Mouse (Mus musculus): Measurements from ENCODE around the gene Ank2. TPM values are rescaled to one million over a fixed set of nuclear protein-coding genes. Genes with fewer than 3 reads are reported as not detected.

The Ank2 gene
- polyA plus RNA-seq, 3 experiments from 2014 or later: 0.41 to 0.54 TPM; not detected in 1

DNA sequence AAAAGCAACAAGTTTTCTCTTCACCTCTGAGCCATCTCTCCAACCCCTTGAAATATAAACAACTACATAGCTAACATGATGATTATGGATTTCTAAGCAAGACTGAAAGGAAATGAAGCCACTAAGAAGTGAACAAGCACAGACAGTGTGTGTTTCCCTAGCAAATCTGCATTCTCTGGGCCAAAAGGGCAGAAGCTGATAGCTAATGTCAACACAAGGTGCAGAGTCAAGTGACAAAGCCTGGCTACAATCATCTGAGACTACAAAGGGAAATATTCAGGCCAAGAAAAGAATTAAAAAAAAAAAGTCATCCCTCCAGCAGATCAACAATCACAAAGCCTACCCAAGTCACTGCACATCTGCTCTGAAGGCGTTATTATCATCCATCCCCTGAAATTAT lies 330.0 kb downstream of the Ank2 start:
- ATAC-seq: no peak

DNA sequence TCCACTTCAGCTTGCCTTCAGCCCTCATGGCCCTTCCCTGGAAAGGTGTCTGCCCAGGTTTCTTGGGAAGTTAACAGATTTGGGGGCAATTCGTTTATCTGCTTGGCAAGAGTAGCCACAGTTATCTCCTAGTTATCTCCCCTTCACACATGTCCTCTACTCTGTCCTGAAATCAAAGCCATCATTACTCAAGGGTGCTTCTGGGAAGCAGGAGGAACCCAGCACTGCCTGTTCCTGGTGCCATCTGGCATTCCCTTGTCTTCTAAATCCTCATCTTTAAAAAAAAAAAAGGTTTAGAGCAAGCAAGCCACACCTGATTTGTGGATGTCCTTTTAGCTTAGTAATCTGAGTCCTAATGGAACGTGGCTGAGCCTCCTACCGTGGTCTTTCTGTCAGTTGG lies 335.4 kb downstream of the Ank2 start:
- no peak for ATAC-seq

DNA sequence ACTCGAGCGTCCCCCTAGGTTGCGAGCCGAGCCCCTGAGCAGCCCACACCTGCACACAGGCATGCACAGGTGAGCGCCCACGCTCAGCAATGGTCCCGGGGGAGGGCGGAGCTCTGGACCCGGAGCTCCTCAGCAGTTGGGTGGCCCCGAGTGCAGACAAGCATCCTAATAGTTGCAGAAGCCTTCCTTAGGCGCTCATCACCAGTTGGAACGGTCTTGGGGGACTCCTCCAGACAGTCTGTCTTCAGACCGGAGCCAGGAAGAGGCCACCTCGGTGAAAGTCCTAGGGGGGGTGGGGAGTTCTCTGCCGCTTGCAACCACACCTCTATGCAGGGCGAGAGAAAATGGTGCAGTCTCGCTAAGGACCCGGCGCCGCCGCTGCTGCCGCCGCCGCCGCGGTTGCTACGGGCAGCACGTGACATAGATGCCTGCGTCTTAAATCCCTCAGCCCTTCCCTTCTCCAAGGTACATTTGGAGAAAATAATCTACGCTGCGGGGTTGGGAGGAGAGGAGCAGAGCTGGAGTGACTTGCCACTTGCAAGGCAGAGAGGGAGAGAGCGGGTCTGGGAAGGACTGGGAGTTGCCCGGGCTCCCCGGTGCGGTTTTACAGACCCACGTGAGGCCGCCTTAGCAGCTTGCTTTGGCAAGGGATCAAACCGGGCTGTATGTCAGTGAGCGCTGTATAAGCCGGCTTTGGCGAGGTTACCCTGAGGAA lies 337.0 kb downstream of the Ank2 start:
- no peak for ATAC-seq

DNA sequence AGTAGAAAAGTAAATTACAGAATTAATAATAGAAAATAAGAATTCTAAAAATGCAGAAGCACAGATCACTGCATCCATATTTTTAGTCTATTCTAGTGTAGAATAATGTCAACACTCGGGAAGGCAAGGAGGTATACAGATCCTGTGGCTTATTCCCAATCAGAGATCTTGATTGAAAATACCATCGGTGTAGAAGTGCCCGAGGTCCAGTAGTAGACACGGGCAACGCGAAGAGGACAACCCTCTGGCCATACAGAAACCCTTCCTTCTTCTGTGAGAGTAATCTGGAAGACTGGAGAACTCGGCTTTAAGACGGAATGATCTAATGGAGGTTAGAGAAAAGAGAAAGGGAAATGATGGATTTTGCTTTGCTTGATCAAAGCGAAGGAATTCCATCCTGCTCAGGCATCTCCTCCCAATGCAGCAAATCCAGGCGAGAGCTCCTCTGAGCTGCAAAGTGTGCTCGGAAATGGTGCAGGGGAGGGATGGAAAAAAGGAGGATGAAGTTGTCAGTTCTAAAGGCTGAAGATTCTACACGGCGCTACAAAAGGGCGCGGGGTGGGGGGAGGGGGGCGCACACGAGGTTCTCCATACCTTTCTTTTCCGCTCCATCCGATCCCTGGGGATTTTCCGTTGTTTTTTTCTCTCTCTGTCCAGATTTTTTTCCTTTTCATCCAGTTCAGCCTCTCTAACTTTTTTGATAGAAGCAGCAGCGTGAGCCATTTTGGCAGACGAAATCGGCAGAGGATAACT lies 337.9 kb downstream of the Ank2 start:
- no peak for ATAC-seq

DNA sequence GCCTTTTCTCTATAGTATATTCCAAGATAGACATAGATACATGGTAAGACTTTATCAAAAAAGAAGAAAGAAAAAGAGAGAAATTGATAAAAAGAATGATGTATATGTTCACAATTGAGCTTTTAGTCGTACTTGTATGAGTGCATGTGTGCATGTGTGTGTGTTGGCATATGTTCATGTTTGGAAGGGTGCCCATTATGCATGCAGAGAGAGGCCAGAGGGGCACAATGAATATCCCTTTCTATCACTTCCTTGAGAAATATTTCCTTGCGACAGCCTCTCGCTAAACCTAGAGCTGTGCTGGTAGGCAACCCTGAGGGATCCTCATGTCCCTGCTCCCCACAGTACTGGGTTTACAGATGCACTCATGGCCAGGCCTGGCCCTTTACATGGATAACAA lies 341.4 kb downstream of the Ank2 start:
- no peak for ATAC-seq

DNA sequence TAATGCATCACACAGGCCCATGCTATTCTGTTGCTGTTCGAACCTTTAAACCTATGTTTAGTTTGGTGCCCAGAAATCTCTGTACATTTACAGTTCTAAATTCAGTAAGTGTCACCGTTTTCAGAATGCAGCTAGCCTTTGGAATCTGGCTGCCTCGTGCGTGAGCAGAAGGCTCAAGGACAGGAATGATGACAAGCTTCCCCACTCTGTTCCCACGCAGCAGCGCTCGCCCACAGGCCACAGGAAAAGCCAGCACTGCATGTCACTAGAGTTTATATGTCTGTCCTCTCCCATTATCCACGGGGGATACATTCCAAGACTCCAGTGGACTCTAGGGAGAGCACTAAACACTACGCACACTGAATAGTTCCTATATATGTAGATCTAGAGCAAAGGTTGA lies 343.1 kb downstream of the Ank2 start:
- no peak for ATAC-seq

DNA sequence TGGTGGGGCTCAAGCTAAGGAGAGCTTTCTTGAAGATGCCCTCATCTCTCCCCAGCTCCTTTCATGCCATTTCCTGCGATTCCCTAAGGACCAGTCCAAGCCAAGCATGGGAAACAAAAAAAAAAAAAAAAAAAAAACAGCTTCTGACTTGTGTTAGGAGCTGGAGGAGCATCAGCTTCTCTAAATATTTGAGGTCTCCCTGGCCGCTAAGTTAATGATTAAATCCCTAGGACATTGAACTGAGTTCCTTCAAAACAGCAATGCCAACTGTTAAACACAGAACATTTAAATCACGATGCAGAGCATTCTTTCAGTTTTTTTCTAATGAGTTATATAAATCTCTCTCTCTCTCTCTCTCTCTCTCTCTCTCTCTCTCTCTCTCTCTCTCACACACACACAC lies 345.3 kb downstream of the Ank2 start:
- no peak for ATAC-seq

DNA sequence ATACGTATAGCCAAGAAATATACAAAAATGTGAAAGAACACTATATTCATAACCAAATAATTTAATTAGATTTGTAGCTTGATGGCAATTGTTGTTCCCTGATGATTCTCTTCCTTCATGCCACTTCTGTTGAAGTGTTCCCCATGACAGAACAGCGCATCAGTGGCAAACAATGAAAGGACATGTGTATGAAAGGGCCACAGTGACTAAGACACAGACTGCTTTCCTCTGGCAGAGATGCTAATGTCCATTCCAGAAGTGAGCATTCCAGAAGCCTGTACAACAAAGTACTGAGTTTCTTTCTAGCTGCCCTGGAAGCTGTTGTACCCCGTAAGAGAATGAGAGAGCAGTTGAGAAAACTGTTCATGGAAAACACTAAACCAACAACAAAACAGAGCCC lies 345.7 kb downstream of the Ank2 start:
- ATAC-seq: no peak

DNA sequence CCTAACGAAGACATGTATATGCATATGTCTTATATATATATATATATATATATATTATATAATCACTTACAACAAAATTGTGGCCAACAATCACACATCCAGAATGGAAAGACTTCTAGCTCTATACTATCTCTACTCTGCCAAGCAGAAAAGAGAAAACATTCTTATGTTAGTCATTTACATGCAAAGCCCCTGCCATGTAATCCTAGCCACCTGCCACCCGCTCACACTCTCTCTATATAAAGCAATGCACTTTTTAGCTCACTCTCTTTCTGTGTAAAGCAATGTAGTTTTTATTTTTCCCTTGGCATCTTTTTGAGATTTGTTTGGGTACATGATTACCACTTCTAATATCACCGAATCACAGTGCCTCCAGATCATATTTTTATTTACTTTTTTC lies 350.5 kb downstream of the Ank2 start:
- ATAC-seq: no peak

DNA sequence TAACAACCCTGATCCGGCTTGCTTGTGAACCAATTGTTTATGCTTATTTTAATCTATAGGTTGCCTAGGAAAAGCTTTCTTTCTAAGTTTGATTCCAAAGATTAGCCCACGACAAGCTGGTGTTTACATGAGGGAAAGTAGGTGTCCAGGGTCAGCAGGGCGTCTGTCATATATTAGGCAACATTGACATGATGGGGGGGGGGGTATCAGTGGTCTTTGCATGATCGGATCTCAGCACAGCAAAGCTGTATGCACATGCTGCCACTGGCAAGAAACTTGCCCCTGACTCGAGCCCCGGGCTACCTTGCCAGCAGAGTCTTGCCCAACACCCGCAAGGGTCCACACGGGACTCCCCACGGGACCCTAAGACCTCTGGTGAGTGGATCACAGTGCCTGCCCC lies 358.6 kb downstream of the Ank2 start:
- ATAC-seq: no peak

DNA sequence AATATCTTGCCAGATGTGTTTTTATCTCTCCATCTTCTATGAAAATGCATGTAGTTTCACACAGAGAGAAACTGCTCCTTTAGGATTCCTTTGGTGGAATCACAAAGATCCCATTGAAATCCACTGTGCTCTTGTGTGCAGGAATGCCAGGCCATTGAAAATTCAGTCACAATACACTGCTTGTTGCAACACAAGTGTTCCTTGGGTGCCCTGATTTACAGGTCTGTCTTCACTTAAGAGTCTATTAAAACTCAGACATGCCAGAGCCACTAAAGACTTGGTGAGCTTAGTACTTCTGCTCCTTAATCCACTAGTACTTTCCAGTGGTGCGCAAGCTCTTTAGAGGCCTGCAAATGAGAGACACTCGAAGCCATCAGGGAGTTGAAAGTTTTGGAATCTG lies 359.5 kb downstream of the Ank2 start:
- no peak for ATAC-seq

DNA sequence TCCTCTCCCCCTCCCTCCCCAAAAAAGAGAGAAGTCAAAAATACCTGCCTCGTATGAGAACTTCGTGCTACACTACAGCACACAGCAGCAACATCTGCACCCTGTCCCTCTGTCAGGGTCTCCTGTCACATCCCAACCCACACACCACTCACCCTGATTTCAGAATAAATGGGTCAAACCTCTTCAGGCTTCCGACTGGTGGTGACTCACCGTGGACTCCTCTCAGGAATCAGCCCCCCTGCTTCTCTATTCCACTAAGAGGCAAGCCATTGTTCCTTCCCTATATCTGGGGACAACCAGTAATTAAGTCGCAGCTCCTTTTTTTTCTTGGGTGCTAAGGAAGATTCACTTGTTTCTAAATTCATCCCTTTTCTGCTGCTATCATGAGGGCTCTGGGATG lies 361.6 kb downstream of the Ank2 start:
- ATAC-seq: no peak

DNA sequence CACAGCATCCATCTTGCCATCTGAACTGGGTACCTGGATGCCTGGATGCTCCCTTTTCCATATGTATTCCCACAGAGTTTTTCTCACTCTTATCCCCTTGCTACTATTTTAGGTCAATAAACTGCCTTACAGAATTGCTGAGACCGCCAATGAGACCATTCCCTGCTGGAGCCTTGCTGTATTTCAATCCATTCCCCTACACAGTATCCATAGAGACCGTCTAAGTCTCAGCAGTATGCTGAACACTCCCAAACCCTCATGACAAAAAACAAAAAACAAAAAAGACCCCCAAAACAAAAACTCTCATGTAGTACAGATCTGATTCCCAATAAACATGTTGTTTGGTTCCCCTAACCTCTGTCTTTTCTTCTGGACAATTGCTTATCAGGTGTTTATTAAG lies 365.1 kb downstream of the Ank2 start:
- ATAC-seq: no peak

DNA sequence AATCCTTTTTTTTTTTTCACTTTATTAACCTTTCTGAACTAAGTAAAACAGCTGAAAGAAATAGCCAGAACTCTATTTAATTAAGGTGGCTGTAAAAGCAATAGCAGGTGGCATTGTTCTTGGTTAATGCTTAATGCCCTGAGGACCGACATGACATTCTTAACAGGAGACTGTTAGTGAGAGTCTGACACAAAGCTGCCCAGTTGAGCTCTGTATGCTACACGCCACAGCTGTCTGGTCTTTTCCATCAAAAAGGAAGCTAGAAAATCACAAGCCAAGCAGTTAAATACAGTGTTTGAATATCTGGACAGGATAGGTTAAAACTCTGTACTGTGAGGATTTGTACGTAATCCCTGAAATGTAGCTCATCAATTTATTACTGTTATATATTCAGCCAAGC lies 368.1 kb downstream of the Ank2 start:
- no peak for ATAC-seq

DNA sequence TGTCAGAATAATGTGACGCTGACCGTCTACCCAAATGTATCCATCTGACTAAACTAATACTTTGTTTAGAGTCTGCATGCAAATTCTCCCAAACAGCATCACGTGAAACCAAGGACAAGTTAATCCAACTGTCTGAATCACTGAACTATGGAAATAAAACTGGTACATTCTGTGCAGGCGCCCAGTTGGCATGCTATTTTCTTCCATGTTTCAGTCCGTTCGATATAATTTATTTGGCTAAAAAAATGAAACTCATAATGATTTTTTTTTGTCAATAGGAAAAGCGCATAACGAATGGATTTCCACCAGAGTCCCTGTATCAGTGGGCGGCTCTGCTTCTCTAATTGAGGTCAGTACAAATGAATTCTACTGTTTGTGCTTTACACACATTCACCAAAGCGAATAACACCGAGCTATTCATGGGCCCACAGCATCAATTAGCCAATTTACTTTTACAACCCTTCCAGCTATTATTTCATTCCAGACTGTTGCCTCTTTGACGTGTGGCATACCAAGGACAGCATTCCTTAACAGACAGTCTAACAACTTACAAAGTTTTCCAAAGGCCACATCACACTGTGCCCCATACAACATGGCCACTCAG lies 368.9 kb downstream of the Ank2 start:
- no peak for ATAC-seq

DNA sequence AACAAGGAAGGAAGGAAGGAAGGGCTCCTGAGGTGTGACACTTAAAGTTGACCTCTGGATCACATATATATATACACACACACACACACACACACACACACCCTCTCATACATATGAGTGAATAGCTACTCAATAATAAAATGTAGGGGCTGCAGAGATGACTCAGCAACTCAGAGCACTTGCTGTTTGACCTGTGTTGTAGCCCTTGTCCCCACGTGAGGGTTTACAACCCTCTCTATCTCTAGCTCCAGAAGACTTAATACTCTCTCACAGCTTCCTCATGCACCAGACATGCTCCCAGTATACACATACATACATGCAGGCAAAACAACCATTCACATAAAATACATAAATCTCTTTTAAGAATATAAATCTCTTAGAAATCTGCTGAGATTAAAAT lies 369.4 kb downstream of the Ank2 start:
- no peak for ATAC-seq

DNA sequence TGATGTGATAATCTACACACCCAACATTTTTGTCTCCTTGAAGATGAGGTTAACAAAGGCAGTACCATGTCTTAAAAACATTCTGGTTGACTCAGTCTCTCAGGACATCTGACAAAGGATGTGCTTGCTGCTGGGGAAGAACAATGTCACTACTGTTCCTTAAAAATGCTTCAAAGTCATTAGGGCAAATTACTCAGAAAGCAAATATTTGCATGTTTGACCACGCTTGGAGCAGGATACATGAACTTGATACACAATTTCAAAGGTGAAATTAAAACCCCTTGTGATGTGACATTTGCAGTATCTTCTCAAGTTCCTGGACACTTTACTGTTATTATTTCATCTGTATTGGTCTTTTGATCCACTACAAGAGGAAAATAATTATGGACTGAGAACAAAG lies 371.5 kb downstream of the Ank2 start:
- no peak for ATAC-seq

DNA sequence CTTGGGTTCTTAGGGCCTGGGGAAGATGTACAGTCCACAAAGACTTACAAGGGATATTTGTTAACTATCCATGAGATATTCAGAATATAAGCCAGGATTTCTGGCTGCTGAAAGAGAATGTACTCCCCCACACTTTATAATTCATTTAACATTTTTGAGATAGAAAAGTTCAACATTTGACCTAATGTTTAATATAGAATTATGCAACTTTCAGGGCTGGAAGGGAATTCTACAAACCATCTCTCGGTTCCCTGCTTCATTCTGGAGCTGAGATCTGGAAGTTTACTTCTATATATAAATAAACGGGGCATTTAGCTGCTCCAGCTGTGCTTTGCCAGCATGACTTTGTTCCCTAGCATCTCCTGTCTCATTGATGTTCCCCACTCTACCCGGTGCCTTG lies 372.9 kb downstream of the Ank2 start:
- ATAC-seq: no peak

DNA sequence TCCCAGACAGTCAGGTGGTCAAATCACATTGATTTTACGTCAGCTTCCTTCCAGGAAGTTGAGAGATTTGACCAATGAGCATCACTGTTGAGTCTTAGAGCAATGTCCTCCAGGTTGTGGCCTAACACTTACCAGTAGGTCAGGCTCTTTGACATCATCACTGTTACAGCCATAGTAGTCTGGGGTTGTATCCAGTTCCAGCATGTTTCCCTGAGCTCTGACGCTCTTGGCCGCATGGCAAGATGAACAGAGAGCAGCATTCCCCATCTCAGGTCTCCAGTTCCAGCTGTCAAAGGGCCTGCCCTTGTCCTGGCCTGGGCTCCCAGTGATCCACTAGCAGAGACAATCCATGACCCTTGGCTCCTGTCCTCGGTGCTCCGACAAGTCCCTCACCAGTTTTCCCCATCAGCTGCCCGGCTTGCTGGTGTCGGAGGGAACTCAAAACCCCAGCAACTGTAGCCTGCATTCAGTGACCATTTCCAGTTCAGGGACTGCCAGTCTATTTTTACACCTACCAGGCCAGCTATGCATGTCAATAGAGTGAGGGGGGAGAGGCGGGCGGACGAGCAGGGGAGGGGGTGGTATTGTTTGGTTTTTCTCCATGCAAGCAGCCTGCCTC lies 374.7 kb downstream of the Ank2 start:
- ATAC-seq: no peak

DNA sequence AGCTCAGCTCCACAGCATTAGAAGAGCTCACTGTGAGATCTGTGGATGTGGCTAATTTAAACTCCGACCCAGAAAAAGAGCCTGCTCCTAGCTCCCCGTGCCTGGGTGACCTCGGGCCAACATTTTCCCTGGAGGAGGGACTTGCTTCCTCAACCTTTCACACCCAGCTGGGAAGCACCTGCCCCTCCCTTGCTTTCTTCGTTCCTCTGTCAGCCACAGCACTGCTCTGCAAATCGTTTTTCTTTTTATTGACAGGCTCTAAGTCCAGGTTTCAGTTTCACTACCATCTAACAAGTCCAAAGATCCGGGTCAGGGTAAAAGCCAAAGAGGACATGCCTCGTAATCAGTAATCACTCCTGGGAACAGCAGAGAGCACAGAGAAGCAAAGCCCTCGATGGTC lies 375.8 kb downstream of the Ank2 start:
- no peak for ATAC-seq

DNA sequence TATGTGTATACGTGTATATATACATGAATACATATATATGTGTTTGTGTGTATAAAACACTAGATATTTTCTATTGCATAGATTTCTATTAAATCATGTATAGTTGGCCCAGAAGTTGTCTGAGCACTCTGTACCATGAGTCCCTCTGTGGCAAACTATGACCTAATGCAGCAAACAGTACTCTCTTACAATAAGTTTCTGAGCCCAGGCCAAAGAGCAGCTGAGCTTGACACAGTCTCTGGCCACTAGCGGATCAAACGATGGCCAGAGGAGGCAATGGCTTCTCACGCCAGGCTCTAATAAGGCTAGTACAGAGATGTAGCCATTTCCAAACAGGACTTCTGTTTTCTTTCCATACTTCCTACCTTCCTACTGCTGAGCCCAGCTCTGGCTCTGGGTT lies 380.4 kb downstream of the Ank2 start:
- no peak for ATAC-seq

DNA sequence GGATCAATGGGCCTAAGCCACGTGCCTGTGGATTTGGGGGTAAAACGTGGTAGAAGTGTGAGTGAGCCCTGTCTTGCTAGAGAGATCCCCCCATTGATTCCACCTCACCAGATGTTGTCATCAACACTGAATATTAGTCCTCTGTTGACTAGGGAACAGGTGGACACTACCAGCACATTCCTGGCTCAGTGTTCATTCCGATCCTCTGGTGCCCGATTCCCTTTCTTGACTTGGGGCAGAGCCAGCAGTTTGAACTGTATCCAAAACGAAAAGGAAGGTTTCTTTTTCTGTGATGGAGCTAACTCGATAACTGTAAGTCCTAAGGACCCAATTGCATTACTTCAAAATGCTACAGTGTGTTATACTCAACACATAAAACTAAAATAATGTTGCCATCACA lies 382.9 kb downstream of the Ank2 start:
- ATAC-seq: no peak

DNA sequence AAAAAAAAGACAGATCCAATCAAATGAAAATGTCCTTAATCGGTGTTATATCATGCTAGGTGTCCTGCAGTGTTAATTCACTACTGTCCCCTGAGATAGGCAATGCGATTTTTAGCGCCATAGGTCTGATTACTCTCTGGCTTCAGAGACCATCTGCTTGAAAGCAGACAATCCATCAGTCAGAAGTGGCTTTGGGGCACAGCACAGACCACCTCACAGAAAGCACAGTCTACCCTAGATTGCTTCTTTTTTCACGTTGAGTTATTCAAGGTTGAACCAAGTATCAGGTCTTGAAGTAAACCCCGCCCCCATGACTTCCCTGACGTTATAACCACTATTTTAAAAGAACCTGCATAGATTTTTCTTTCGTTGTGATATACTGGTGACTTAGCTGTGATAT lies 385.9 kb downstream of the Ank2 start:
- ATAC-seq: no peak

DNA sequence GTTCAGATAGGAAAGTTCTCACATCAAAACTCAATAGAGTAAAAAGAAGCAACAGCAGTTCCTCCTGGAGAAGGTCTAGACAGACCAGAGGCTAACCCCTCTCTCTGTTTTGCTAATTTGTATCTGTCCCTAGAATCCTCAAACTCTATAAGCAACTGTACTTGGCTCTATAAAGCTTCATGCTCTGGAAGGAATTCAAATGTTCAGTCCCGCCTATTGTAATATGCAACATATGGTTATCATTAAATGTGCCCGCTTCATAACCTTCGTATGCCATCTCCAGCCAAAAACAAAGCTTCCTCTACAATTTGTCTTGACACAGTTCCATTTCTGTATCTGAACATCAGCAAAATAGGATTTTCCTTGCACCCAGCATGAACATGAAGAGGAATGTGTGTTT lies 389.7 kb downstream of the Ank2 start:
- ATAC-seq: no peak

All from inflammation-experienced regulatory T-cells, adult 6 months (primary cell).